Mouse (Mus musculus) spleen, adult 2 months (tissue): ENCODE results near the gene Abcg5.

Experiments
- CTCF ChIP-seq: fragments of 200-500 bp; IDR thresholded peaks from 2 replicates; pipeline ENCODE4 v1.5.1; 2011; ENCODE audit warnings: mild to moderate bottlenecking, inconsistent platforms; ENCODE audit not compliant: insufficient read depth, insufficient read length, insufficient replicate concordance; ENCODE audit errors: extremely low read depth
- POLR2A ChIP-seq: fragments of 200-500 bp; IDR thresholded peaks from 2 replicates; pipeline ENCODE4 v1.6.1; 2011; ENCODE audit warnings: low read depth, low read length, inconsistent platforms

GRCm38 (mm10) chr17:84658951-84659350 is 23.9 kb downstream of the Abcg5 start:
- TF ChIP-seq POLR2A (no peak), CTCF (no peak)
